Mouse (Mus musculus): ENCODE results near the gene Muc5b.

Muc5b gene

DNA sequence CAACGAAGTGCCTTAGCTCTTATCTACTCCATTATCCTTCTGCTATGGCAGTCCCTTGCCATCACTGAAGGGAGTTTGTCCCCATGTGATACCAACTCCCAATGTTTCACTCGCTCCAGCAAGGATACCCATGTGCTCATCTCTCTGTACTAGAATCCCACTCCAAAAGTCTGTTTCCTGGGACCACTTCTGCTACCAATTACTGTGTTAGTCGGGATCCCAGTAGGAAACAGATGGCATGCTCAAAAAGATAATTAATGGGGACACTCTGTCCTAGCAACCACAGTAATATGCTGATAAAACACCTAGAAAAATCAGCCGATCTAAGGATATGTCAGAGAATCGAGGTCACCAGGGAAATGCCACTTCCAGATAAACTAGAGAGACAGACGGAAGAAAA is 69.7 kb downstream of the Muc5b start:
- DNase-seq = no peak

DNA sequence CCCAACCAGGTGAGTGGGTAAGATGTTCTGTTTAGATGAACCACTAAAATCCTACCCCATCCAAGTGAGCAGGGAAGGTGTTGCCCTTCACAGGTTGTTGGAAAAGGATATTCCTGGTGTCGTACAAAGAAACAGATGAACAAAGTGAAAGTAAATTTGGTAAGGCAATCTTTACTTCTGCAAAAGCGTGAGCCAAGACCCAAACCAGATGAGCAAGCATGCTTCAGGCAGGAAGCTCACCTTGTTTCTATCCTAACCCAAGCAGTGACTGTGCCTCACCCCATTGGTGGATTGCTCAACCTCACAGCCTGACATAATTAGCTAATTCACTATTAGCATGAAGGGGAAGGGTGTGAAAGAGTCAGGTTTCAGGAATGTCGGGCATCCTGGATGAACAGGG is 72.4 kb downstream of the Muc5b start:
- no peak for DNase-seq

DNA sequence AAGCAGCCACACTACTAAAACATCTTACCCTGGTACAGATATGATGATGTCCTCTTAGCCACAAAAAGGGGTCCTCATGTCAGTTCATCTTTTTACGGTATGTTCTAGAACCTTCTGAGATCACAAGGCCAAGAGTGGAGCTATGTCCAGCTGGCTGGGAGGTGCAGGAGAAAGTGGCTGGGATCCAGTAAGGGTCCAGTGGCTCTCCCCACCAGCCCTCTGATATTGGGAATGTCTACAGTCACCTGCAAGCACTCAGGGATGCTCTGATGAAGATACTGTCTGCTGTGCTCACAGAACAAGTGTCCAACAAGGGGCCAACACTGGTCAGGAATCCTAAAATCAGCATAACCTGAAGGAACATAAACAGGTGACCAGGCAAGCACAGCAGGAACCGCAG is 79.5 kb downstream of the Muc5b start, which contains the start of gene Tollip:
Gene Tollip, minus strand, starts transcription at position 101 of the 400 bp plus-strand sequence.
- no peak for DNase-seq
